Mouse (Mus musculus): ENCODE data around the gene Bex2.

GRCm38 (mm10) chrX:136115015-136115414 lies 47.0 kb upstream of the Bex2 start:
- TF ChIP-seq POLR2A (IDR thresholded peaks at IDR 0.05; ENCODE audit: low read depth, low read length) (no peak), CTCF (conservative IDR thresholded peaks at IDR 0.05; ENCODE audit: insufficient read depth, insufficient read length, low read depth, low read length) (no peak)

All from kidney, adult 2 months (tissue).